Mouse (Mus musculus): ENCODE measurements around the gene Nxnl2. TPM values are rescaled to one million over a fixed set of nuclear protein-coding genes. Genes with fewer than 3 reads are reported as not detected.

Gene Nxnl2
- polyA plus RNA-seq, 1 experiment: 0.43 TPM

GRCm38 (mm10) chr13:51136996-51137701 is 33.7 kb upstream of the Nxnl2 start:
- DNase-seq: no peak
- no peak for TF ChIP-seq POLR2A (IDR thresholded peaks at IDR 0.05; ENCODE audit: borderline replicate concordance, insufficient read depth, low read length)
- H3K4me1 ChIP-seq (ENCODE audit: control insufficient read depth, insufficient read depth, low read length): no peaks in the 10 kb centered on the region
- 70% methylated on average over 2 of the region's 2 CpGs for WGBS
- H3K27ac ChIP-seq (ENCODE audit: insufficient read depth, low read length): no peak overlapping the region
- H3K27me3 ChIP-seq (ENCODE audit: control insufficient read depth, insufficient read depth, low read length): no peaks in the 10 kb centered on the region
- no peak overlapping the region for H3K4me3 ChIP-seq (replicated peaks; ENCODE audit: insufficient read depth, low read depth, low read length)

DNA sequence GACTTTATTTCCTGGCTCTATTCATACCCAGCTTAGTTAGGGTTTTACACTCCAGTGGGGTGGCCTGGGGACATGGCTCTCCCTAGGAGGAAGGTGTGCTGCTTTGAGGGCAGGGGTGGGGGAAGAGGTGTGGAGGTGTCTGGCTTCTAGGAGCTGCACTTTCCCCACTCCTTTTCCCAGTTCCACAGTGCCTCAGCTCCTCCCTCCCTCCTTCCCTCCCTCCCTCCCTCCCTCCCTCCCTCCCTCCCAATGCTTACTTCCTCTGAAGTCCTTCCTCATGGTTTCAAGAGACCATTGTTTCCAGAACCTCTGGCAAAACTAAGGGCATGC is 33.2 kb upstream of the Nxnl2 start:
- Histone ChIP-seq H3K27me3 (ENCODE audit: control insufficient read depth, insufficient read depth, low read length) (no peaks in the 10 kb centered on the region), H3K4me1 (ENCODE audit: control insufficient read depth, insufficient read depth, low read length) (no peaks in the 10 kb centered on the region), H3K4me3 (replicated peaks; ENCODE audit: insufficient read depth, low read depth, low read length) (no peak overlapping the region), H3K27ac (ENCODE audit: insufficient read depth, low read length) (no peak overlapping the region)
- DNase-seq: no peak
- no peak for TF ChIP-seq POLR2A (IDR thresholded peaks at IDR 0.05; ENCODE audit: borderline replicate concordance, insufficient read depth, low read length)
- TF ChIP-seq CTCF (IDR thresholded peaks at IDR 0.05; ENCODE audit: borderline replicate concordance, insufficient read depth, low read depth, low read length): no peak

DNA sequence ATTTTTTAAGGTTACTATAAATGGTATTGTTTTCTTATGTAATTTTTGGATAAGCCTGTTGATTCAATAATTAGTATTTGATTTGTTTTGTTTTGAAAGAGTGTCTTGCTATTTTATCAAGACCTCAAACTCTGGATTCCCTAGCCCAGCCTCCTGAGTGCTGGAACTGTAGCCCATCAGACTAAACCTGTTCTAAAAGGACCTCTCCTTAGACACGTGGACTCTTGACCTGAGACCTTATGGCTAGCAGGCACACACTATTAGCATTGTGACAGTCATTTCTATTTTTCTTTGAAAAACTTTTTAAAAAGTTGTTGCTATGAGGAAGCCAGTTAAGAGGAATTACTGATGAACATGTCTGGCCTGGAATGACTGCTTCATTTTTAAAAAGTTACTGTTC is 23.7 kb upstream of the Nxnl2 start:
- Histone ChIP-seq H3K4me3 (replicated peaks; ENCODE audit: insufficient read depth, low read depth, low read length) (no peak overlapping the region), H3K27ac (ENCODE audit: insufficient read depth, low read length) (no peak overlapping the region), H3K4me1 (ENCODE audit: control insufficient read depth, insufficient read depth, low read length) (no peaks in the 10 kb centered on the region), H3K27me3 (ENCODE audit: control insufficient read depth, insufficient read depth, low read length) (no peaks in the 10 kb centered on the region)
- DNase-seq: no peak
- TF ChIP-seq CTCF (IDR thresholded peaks at IDR 0.05; ENCODE audit: borderline replicate concordance, insufficient read depth, low read depth, low read length): no peak
- TF ChIP-seq POLR2A (IDR thresholded peaks at IDR 0.05; ENCODE audit: borderline replicate concordance, insufficient read depth, low read length): no peak
- 63% methylated on average over 1 of the region's 1 CpGs for WGBS

- Histone ChIP-seq H3K4me3 (replicated peaks; ENCODE audit: insufficient read depth, low read depth, low read length) (no peak overlapping the region), H3K4me1 (ENCODE audit: control insufficient read depth, insufficient read depth, low read length) (no peaks in the 10 kb centered on the region), H3K27ac (ENCODE audit: insufficient read depth, low read length) (no peak overlapping the region), H3K27me3 (ENCODE audit: control insufficient read depth, insufficient read depth, low read length) (no peaks in the 10 kb centered on the region)
- 96% methylated on average over 4 of the region's 4 CpGs for WGBS
- TF ChIP-seq CTCF (IDR thresholded peaks at IDR 0.05; ENCODE audit: borderline replicate concordance, insufficient read depth, low read depth, low read length): no peak
- TF ChIP-seq POLR2A (IDR thresholded peaks at IDR 0.05; ENCODE audit: borderline replicate concordance, insufficient read depth, low read length): no peak
- DNase-seq: no peak
Measured at GRCm38 (mm10) chr13:51152966-51153669, 17.7 kb upstream of the Nxnl2 start.

DNA sequence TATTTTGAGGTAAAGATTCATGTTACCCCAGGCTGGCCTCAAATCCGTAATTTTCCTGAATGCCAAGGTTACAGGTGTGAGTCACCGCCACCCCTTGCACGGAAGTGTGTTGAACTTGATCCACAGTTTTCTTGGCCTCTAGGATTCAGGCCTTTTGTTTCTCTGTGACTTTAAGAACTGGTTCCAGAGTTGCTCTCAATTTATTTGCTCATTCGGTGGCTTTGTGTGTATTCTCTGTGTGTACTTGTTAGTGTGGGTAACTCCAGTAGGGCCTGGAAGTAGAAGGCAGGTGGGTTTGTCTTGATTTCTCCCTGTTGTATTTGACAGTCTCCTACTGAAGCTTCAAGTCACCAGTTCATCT is 17.2 kb upstream of the Nxnl2 start:
- no peak for DNase-seq
- no peaks in the 10 kb centered on the region for H3K27me3 ChIP-seq (ENCODE audit: control insufficient read depth, insufficient read depth, low read length)
- TF ChIP-seq CTCF (IDR thresholded peaks at IDR 0.05; ENCODE audit: borderline replicate concordance, insufficient read depth, low read depth, low read length): no peak
- TF ChIP-seq POLR2A (IDR thresholded peaks at IDR 0.05; ENCODE audit: borderline replicate concordance, insufficient read depth, low read length): no peak
- no peak overlapping the region for H3K27ac ChIP-seq (ENCODE audit: insufficient read depth, low read length)
- no peaks in the 10 kb centered on the region for H3K4me1 ChIP-seq (ENCODE audit: control insufficient read depth, insufficient read depth, low read length)
- no peak overlapping the region for H3K4me3 ChIP-seq (replicated peaks; ENCODE audit: insufficient read depth, low read depth, low read length)
- WGBS: 94% methylated on average over 4 of the region's 4 CpGs

DNA sequence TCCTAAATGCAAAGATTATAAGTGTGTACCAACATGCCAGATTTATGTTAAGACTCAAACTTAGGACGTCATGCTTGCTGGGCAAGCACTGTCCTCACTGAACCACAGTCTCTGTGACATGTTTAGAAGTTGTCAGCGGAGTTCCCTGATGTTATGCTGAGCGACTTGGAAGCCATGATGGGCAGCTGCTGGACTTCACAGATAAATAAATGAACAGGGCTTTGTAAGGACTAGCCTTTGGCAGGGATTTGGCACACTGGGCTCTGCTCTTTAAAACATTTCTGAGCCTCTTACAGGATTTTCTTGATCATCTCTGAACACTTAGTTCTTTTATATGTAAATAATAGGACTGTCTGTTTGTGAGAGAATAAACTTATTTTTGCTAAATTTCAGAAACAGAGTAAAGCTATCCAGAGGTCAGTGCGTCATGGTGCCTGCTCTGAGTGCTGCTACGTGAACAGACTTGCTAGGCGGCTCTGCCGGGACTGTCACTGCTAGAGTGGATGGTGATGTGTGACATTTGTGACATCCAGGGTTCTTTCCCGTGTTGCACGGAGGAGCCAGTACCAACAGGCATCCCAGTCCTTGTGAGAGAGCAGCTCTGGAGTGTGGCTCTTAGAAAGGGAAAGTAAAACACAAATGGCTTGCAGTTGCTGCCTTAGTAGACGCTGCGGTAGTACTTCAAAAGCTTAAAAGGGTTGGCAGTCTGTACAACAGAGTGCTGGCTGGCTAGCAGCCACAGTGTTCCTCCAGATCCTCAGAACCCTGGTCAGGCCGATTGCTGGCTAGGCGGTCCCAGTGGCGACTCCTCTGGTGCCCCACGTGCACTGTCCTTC is 15.4 kb upstream of the Nxnl2 start:
- WGBS: 80% methylated on average over 15 of the region's 15 CpGs
- Histone ChIP-seq H3K4me3 (replicated peaks; ENCODE audit: insufficient read depth, low read depth, low read length) (no peak overlapping the region), H3K4me1 (ENCODE audit: control insufficient read depth, insufficient read depth, low read length) (no peaks in the 10 kb centered on the region; the same call in 1 of the 2 replicates), H3K27me3 (ENCODE audit: control insufficient read depth, insufficient read depth, low read length) (no peaks in the 10 kb centered on the region), H3K27ac (ENCODE audit: insufficient read depth, low read length) (no peak overlapping the region)
- no peak for DNase-seq
- no peak for TF ChIP-seq CTCF (IDR thresholded peaks at IDR 0.05; ENCODE audit: borderline replicate concordance, insufficient read depth, low read depth, low read length)
- no peak for TF ChIP-seq POLR2A (IDR thresholded peaks at IDR 0.05; ENCODE audit: borderline replicate concordance, insufficient read depth, low read length)

DNA sequence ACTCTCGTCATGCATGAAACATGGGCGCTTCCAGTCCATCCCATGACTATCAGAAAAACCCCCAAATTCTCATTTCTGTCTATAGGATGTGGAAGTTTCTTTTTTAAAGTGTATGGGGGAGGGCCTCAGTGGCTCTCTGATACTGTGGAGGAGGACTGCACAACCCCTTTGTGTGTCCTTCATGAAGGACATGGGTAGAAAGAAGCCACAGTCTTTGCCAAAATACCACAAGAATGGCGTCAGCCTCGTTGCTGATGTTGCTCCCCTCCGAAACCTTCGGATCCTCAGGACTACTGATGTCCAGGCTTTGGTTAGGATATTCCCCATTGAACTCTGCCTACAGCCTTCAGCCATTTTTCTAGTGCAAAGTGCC is 14.8 kb upstream of the Nxnl2 start:
- TF ChIP-seq POLR2A (IDR thresholded peaks at IDR 0.05; ENCODE audit: borderline replicate concordance, insufficient read depth, low read length) (no peak), CTCF (IDR thresholded peaks at IDR 0.05; ENCODE audit: borderline replicate concordance, insufficient read depth, low read depth, low read length) (no peak)
- H3K27me3 ChIP-seq (ENCODE audit: control insufficient read depth, insufficient read depth, low read length): no peaks in the 10 kb centered on the region
- DNase-seq: no peak
- H3K4me3 ChIP-seq (replicated peaks; ENCODE audit: insufficient read depth, low read depth, low read length): no peak overlapping the region
- H3K27ac ChIP-seq (ENCODE audit: insufficient read depth, low read length): no peak overlapping the region
- H3K4me1 ChIP-seq (ENCODE audit: control insufficient read depth, insufficient read depth, low read length): no peaks in the 10 kb centered on the region; the same call in 1 of the 2 replicates
- 96% methylated on average over 6 of the region's 6 CpGs for WGBS
